ENCODE assay signal across 28 mouse cellular contexts in the genomic region with DNA sequence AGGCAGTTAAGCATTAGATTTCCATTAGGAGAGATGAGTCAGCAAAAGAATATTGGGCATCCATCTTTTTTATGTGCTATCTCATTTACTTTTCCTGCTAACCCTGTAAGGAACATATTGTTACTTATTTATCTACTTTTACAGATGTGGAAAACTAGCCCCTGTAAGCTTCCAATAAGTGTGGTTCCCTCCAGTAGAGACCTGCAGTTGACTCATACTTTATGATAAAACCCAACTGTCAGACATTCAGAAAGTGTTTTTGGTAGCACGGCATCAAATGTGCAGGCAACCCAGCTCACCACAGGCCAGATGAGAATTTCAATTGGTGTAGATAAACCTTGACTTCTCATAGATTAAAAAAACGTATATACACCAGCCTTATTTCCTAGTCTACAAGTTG. TPM values are rescaled to one million over a fixed set of nuclear protein-coding genes. Genes with fewer than 3 reads are reported as not detected.
"Had no signal": no experiment of that assay in that cellular context is flagged by ENCODE, and none has a peak within 500 bp of the region (broad histone marks: within the 10 kb centered on the region; RNA-seq: fewer than 3 reads in every experiment).

No protein-coding gene starts in this region.

- H3K9me3 ChIP-seq: embryonic facial prominence, embryonic 10.5 days; embryonic facial prominence, embryonic 12.5 days; embryonic facial prominence, embryonic 13.5 days; embryonic facial prominence, embryonic 15.5 days; forebrain, embryonic 10.5 days; forebrain, embryonic 12.5 days; forebrain, embryonic 13.5 days; forebrain, embryonic 15.5 days had no signal

- H3K27me3 ChIP-seq: embryonic facial prominence, embryonic 12.5 days; embryonic facial prominence, embryonic 13.5 days; embryonic facial prominence, embryonic 15.5 days; forebrain, embryonic 12.5 days; forebrain, embryonic 13.5 days; forebrain, embryonic 15.5 days had no signal

- H3K27ac ChIP-seq: embryonic facial prominence, embryonic 10.5 days; embryonic facial prominence, embryonic 12.5 days; embryonic facial prominence, embryonic 13.5 days; embryonic facial prominence, embryonic 15.5 days; forebrain, embryonic 10.5 days; forebrain, embryonic 12.5 days; forebrain, embryonic 13.5 days; forebrain, embryonic 15.5 days; gastrocnemius, adult 2 months; heart, adult 2 months had no signal

- H3K4me3 ChIP-seq: embryonic facial prominence, embryonic 10.5 days; embryonic facial prominence, embryonic 12.5 days; embryonic facial prominence, embryonic 13.5 days; embryonic facial prominence, embryonic 15.5 days; erythroblast, embryonic 14.5 days; forebrain, embryonic 10.5 days; forebrain, embryonic 12.5 days; forebrain, embryonic 13.5 days; forebrain, embryonic 15.5 days; gastrocnemius, adult 2 months; heart, adult 2 months had no signal

- H3K9ac ChIP-seq: embryonic facial prominence, embryonic 12.5 days; embryonic facial prominence, embryonic 13.5 days; embryonic facial prominence, embryonic 15.5 days; forebrain, embryonic 12.5 days; forebrain, embryonic 13.5 days; forebrain, embryonic 15.5 days; forebrain, postnatal 0 days had no signal

- H3K36me3 ChIP-seq: embryonic facial prominence, embryonic 10.5 days; embryonic facial prominence, embryonic 12.5 days; embryonic facial prominence, embryonic 13.5 days; embryonic facial prominence, embryonic 15.5 days; forebrain, embryonic 10.5 days; forebrain, embryonic 12.5 days; forebrain, embryonic 15.5 days had no signal

- H3K4me1 ChIP-seq: embryonic facial prominence, embryonic 12.5 days; embryonic facial prominence, embryonic 13.5 days; embryonic facial prominence, embryonic 15.5 days; forebrain, embryonic 12.5 days had no signal

- DNase-seq: cerebellum, adult 9-10 months; cerebellum, adult 9-11 months; cerebellum, postnatal 10 days; cerebellum, postnatal 14 days; cerebellum, postnatal 25 days; cerebellum, postnatal 36 days; embryo, embryonic 11 days; forebrain, postnatal 0 days; gastrocnemius, adult 2 months; gastrocnemius, postnatal 10 days; gastrocnemius, postnatal 14 days; gastrocnemius, postnatal 25 days; gastrocnemius, postnatal 36 days; heart, adult 11 months; heart, adult 18-20 months; heart, adult 2 months had no signal

RNA-seq across cellular contexts. Expression of a gene that starts 32.7 kb away (rescaled TPM):
- total RNA-seq: forebrain, postnatal 0 days; gastrocnemius, adult 18-20 months; gastrocnemius, adult 2 months; gastrocnemius, postnatal 10 days; gastrocnemius, postnatal 14 days; gastrocnemius, postnatal 25 days; gastrocnemius, postnatal 36 days; gastrocnemius, postnatal 4 days; granulocyte monocyte progenitor cell, adult 5-6 weeks had no signal
- polyA plus RNA-seq: erythroblast, embryonic 14.5 days; forebrain, postnatal 0 days had no signal
